Mouse (Mus musculus): Measurements from ENCODE around the gene Naa16. TPM values are rescaled to one million over a fixed set of nuclear protein-coding genes. Genes with fewer than 3 reads are reported as not detected.

The Naa16 gene
- polyA plus RNA-seq, 1 experiment from 2014 or later: 22.8 TPM

- H3K9ac ChIP-seq (ENCODE audit: low read length): no peak overlapping the region
- no peaks in the 10 kb centered on the region for H3K9me3 ChIP-seq (replicated peaks; ENCODE audit: control insufficient read depth, low read length)
- H3K36me3 ChIP-seq (ENCODE audit: control insufficient read depth, insufficient read depth): no peaks in the 10 kb centered on the region
- H3K4me1 ChIP-seq (ENCODE audit: control insufficient read depth, insufficient read depth, low read length): peaks cover 16% of the 10 kb centered on the region
- 34% methylated on average over 7 of the region's 7 CpGs for WGBS
- H3K4me3 ChIP-seq (ENCODE audit: low read length): no peak overlapping the region
- no peak overlapping the region for H3K27ac ChIP-seq (ENCODE audit: low read length)
- no peak for ATAC-seq (replicated peaks; ENCODE audit: extremely low read depth, insufficient read depth, low FRiP score)
- no peaks in the 10 kb centered on the region for H3K27me3 ChIP-seq (ENCODE audit: control insufficient read depth, insufficient read depth, low read length)
- no peak overlapping the region for H3K4me2 ChIP-seq (ENCODE audit: low read depth, low read length)
Observed at GRCm38 (mm10) chr14:79277922-79278321, 112.7 kb downstream of the Naa16 start.

- H3K4me1 ChIP-seq (ENCODE audit: control insufficient read depth, insufficient read depth, low read length): peaks cover 14% of the 10 kb centered on the region
- ATAC-seq (replicated peaks; ENCODE audit: extremely low read depth, insufficient read depth, low FRiP score): no peak
- no peaks in the 10 kb centered on the region; the same call in 1 of the 2 replicates for H3K9me3 ChIP-seq (replicated peaks; ENCODE audit: control insufficient read depth, low read length)
Observed at GRCm38 (mm10) chr14:79275870-79276395, 114.6 kb downstream of the Naa16 start.

GRCm38 (mm10) chr14:79275441-79275840, 115.1 kb downstream of the Naa16 start:
- no peak overlapping the region for H3K4me2 ChIP-seq (ENCODE audit: low read depth, low read length)
- ATAC-seq (replicated peaks; ENCODE audit: extremely low read depth, insufficient read depth, low FRiP score): no peak
- peaks cover 14% of the 10 kb centered on the region for H3K4me1 ChIP-seq (ENCODE audit: control insufficient read depth, insufficient read depth, low read length)

More at GRCm38 (mm10) chr14:79275870-79276395, 114.6 kb downstream of the Naa16 start:
- WGBS: 75% methylated on average over 8 of the region's 8 CpGs
- no peak overlapping the region for H3K4me3 ChIP-seq (ENCODE audit: low read length)
- no peaks in the 10 kb centered on the region for H3K27me3 ChIP-seq (ENCODE audit: control insufficient read depth, insufficient read depth, low read length)
- H3K4me2 ChIP-seq (ENCODE audit: low read depth, low read length): no peak overlapping the region
- no peaks in the 10 kb centered on the region for H3K36me3 ChIP-seq (ENCODE audit: control insufficient read depth, insufficient read depth)
- no peak overlapping the region for H3K9ac ChIP-seq (ENCODE audit: low read length)
- H3K27ac ChIP-seq (ENCODE audit: low read length): no peak overlapping the region

More at GRCm38 (mm10) chr14:79275441-79275840, 115.1 kb downstream of the Naa16 start:
- Histone ChIP-seq H3K4me3 (ENCODE audit: low read length) (no peak overlapping the region), H3K27ac (ENCODE audit: low read length) (no peak overlapping the region), H3K27me3 (ENCODE audit: control insufficient read depth, insufficient read depth, low read length) (no peaks in the 10 kb centered on the region), H3K9ac (ENCODE audit: low read length) (no peak overlapping the region), H3K36me3 (ENCODE audit: control insufficient read depth, insufficient read depth) (no peaks in the 10 kb centered on the region), H3K9me3 (replicated peaks; ENCODE audit: control insufficient read depth, low read length) (no peaks in the 10 kb centered on the region; the same call in 1 of the 2 replicates)
- 30% methylated on average over 3 of the region's 3 CpGs for WGBS

Other genes starting within 250 kb of the Naa16 start
- 0.13 TPM in 1 of 2 replicates, not detected in the other for gene Zfp957, start 143.4 kb downstream of the Naa16 start, polyA plus RNA-seq (2015; fragmentation: Nextera tagmentation; extraction: Ambion mirVana)
- gene Rgcc, start 89.1 kb downstream of the Naa16 start, polyA plus RNA-seq (2015; fragmentation: Nextera tagmentation; extraction: Ambion mirVana): 53.6 and 74.7 TPM in 2 replicates
- gene Mtrf1, start 7.0 kb upstream of the Naa16 start, polyA plus RNA-seq (2015; fragmentation: Nextera tagmentation; extraction: Ambion mirVana): 10.8 and 10.9 TPM in 2 replicates
- 8.0 and 8.2 TPM in 2 replicates for gene Kbtbd7, start 35.7 kb upstream of the Naa16 start, polyA plus RNA-seq (2015; fragmentation: Nextera tagmentation; extraction: Ambion mirVana)
- 1.9 and 2.6 TPM in 2 replicates for gene Kbtbd6, start 61.1 kb upstream of the Naa16 start, polyA plus RNA-seq (2015; fragmentation: Nextera tagmentation; extraction: Ambion mirVana)
- 9.9 and 12.3 TPM in 2 replicates for gene Elf1, start 90.4 kb upstream of the Naa16 start, polyA plus RNA-seq (2015; fragmentation: Nextera tagmentation; extraction: Ambion mirVana)
- 26.8 and 27.6 TPM in 2 replicates for gene Wbp4, start 90.7 kb upstream of the Naa16 start, polyA plus RNA-seq (2015; fragmentation: Nextera tagmentation; extraction: Ambion mirVana)
- 101 and 105 TPM in 2 replicates for gene Sugt1, start 196.9 kb upstream of the Naa16 start, polyA plus RNA-seq (2015; fragmentation: Nextera tagmentation; extraction: Ambion mirVana)